Mouse (Mus musculus): ENCODE measurements around the gene Bin2.

Bin2 gene

DNA sequence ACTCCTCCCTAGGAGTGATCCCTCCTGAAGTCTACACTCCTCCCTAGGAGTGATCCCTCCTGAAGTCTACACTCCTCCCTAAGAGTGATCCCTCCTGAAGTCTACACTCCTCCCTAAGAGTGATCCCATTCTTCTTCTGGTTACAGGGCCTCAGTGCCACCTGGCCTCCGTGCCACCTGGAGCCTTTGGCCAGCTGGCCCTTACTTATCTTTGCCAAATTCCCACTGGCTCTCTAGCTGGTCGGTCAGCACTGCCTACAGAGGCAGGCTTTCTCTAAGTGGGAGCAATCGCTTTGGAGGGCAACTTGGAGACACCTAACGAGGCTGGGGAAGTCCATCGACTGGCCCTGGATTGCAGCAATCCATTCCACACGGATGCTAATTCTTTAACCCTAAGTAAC, 23.2 kb downstream of the Bin2 start:
- no peak for DNase-seq (ENCODE audit: low spot score)

DNA sequence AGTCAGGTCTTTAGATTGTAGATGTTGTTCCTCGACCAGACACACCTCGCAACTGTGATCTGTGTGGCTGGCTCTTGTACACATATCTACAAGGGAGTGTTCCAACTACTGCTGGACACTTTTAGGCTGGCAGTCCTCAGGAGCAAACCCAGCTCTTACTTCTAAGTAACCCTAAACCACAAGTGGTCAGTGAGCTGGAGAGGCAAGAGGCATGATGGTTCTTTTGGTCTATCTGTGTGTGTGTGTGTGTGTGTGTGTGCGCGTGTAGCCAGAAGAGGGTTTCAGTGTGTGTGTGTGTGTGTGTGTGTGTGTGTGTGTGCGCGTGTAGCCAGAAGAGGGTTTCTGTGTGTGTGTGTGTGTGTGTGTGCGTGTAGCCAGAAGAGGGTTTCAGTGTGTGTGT, 26.9 kb downstream of the Bin2 start:
- no peak for DNase-seq (ENCODE audit: low spot score)

DNA sequence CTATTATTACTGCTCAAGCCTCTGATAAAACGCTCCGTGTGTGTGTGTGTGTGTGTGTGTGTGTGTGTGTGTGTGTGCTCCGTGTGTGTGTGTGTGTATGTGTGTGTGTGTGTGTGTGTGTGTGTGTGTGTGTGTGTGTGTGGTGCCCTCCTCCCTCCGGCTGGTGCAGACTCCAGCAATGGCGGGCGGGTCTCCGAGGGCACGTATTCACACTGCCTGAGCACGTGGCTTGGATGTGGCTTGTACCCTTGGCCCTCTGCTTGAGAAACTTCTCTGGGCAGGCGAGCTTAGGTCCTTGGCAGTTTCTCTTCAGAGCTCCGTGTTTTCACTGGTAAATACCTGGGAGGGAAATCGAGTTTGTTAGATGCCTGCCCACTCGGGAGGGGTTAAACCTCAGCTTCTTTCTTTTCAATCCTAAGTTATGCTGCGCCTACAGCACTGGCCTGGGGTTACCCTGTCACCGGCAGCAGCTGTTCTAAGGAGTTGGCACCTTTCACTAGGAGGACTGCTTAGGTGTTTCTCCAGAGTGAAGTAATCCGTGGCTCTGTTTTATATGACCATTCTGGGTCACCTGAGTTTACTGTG, 28.0 kb downstream of the Bin2 start:
- DNase-seq (ENCODE audit: low spot score) = no peak

DNA sequence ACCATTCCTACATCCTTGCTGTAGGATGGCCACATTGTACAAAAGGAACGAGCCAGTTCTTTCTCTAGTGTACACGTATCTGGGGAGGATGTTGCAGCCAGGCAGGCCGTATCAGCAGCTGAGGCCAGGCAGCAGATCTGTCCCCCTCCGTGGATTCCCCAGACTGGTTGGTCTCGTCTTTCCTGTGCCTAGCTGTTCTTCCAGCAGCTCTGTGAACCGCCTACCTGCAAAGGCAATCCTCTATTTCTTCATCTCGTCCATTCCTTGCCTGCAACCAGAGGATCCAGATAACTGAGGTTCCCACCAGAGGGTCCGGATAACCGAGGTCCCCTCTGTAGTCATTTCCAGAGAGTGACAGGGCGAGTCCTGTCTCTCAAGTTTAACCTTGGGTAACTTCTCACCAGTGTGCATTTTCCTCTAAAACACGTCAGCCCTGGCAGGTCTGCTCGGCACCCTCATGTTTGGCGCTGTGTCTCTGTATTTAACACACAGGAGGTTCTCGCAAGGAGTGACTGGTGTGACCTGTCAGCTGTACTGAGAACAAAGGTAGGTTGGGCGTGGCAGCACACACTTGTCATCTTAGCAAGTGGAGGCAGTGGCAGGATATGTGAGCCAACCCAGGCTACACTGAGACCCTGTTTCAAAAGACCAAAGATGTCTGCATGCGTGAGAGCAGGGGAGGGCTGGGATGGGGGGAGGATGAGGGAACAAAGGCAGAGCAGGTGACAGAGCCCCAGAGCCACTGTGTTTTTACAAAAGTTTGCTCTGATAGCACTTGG, 29.2 kb downstream of the Bin2 start:
- DNase-seq (ENCODE audit: low spot score) = no peak

DNA sequence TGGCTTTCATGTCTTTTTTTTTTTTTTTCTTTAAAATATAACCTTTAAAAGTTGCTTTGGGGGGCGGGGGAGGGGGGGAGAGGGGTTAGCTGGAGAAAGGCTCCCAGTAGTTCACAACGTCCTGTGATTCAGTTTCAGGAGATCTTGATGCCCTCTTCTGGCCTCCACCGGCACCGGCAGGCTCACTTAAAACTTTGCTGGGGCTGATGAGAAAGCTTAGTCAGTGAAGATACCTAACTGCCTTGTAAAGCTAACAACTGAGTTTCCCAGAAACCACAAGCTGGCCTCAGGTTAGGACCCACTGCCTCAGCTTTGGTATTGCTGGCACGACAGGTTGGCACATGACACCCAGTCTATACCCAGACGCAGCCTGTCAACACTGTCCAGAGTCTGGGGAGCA, 31.7 kb downstream of the Bin2 start:
- peak; percentile 59 for DNase-seq (ENCODE audit: low spot score)

DNA sequence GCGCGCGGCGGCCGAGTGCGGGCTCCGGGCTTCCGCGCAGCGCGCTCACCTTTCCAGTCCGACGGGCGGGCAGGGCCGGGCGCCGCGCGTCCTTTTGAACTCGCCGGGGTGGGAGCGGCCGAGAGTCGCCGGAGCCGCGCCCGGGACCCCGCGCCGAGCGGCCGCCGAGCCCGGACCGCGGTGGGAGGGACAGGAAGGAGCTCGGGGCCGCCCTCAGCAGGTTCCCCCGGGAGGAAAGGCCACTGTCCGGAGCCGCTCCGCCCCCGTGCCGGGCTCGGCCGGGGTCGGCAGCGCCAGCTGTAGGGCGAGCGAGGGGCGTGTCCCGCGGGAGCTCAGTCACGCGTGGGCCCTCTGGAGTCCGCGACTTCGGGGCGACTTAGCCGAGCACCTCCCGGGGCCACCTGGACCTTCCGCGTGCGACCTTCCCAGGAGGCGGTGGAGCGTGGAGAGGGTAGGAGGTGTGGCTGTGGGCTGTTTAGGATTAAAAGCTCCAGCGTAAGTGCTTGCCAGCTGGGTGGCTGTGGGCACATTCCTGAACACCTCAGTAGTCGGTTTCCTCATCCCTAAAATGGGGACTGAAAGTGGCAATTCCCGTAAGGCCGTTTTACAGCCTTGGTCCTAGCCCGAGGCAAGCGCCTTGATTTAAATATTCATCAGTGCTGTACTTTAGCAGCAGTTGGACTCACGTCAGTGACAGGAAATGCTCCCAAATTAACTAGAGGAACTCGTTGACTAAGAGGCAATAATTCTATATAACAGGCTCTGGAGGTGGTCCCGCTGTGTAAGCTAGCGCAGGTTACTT, 32.5 kb downstream of the Bin2 start, which contains the start of gene Smagp:
Smagp (minus strand) TSS at position 241 of the 802 bp plus-strand sequence.
- DNase-seq (ENCODE audit: low spot score) = peak; percentile 54

DNA sequence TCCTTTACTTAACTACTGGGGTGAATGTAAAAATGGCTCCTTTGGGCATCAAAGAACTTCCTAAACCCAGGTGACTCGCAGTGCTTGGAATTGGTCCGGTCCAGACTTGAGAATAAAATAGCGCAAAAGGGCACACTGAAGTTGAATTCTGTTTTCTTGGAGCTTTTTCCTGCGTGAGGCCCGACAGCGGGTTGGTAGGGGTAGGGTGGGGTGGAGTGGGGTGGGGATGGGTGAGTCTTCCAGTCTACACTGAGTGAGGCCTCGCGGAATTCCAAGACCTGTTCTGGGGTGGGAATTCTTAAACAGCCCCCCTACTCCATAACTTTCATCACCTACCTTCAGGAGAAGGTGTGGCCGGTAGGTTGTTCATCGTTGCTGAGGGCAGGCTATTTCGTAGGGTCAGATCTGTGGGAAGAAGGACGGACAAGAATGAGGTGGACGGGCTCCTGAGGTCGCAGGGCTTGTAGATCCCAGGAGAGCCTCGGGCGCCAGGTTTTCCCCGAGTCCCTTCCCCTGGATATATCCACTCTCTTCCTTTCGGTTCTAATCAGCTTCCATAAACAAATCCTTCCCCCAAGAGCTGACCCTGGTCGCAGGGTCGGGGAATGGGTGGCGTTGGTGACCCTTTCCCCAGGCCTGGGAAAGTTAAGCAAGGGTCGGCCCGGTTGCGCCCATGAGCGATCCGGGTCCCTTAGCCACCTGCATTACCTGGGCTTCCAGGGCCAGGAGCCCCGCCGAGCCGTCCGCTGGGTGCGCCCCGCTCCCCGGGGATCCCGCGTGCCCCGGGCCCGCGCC, 33.3 kb downstream of the Bin2 start:
- no peak for DNase-seq (ENCODE audit: low spot score)

DNA sequence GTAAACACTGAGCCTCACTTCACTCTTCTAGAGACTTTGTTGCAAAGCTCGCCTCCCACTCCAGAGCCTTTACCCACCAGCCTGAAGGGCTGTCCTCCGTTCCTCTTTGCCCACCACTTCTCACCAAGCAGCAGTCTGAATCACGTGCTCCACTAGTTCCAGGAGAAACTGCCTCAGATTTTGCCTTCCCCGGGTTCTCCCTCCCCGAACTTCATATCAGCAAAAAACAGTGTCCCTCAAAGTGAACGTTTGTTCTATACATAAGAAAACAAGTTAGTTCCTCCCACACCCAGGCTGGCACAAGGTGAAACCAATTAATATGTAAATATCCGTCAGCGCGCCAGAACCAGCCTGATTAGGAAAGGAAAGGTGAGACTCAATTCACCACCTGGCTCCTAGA, 34.1 kb downstream of the Bin2 start:
- DNase-seq (ENCODE audit: low spot score) = no peak

GRCm38 (mm10) chr15:100633341-100633740, 36.0 kb downstream of the Bin2 start:
- DNase-seq (ENCODE audit: low spot score) = no peak

DNA sequence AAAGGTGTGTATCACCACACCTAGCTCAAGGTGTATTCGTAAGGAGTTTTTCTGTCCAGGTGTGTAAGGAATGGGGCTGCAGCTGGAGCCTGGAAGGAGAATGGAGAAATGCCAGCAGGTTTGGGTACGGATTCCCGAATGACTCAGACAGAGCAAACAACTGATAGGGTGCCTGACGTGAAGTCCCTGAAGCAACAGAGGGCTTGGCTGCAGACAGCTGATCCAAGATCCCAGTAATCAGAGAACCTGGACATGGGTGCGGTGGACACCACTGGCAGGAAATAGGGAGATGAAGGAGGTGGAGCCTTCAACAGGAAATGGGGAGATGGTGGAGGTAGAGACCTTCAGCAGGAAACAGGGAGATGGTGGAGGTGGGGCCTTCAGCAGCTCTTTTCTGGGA, 37.0 kb downstream of the Bin2 start:
- DNase-seq (ENCODE audit: low spot score) = no peak

DNA sequence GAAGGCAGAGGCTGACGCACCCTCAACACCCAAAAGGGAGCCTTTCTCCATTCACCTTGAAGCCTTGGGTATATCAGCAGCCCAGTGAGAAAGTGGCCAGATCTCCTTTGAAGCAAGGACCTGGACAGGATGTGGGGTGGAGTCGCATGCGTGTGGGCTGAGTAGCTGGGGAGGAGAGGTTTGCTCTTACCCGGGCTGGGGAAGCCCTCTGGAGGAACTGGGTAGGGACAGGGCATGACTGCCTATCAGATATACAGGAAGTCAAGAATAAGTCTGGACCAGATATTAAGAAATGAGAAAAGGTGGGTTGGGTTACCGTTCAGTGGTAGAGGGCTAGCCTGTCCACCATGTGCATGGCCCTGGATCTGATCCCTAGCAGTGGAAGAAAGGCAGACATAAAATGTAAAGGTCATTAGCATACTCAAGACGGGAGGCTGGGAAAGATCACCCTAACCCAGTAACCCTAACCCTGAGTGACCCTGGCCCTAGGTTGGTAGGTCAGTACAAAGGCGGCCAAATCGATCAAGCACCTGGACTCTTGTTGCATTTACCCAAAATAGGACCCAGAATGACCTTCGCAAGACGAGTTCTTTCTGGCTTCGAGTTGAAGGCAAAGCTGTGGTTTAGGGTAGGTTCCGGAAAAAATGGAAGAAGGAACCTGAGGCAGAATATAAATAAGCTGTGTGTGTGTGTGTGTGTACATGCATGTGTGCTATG, 37.7 kb downstream of the Bin2 start:
- peak; percentile 23 for DNase-seq (ENCODE audit: low spot score)

DNA sequence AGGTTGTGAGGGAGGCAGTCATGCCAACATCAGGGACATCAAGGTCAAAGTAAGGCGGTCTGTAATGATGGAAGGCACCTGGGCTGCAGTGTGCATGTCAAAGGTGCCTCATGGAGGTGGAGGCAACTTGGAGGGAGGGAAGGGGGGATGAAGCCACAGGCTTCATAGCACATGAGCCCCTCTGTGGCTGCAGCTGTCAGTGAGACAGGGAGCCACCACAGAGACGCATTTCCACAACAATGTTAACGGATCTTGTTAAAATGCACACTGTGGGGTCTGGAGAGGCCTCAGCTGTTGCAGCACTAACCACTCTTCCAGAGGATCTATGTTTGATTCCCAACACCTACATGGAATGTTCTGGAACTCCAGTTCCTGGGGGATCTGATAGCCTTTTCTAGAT, 39.2 kb downstream of the Bin2 start:
- no peak for DNase-seq (ENCODE audit: low spot score)

GRCm38 (mm10) chr15:100628797-100629196, 40.6 kb downstream of the Bin2 start:
- DNase-seq (ENCODE audit: low spot score) = peak; percentile 68

- no peak for DNase-seq (ENCODE audit: low spot score)
These were observed 41.5 kb downstream of the Bin2 start for GRCm38 (mm10) chr15:100627774-100628370.

DNA sequence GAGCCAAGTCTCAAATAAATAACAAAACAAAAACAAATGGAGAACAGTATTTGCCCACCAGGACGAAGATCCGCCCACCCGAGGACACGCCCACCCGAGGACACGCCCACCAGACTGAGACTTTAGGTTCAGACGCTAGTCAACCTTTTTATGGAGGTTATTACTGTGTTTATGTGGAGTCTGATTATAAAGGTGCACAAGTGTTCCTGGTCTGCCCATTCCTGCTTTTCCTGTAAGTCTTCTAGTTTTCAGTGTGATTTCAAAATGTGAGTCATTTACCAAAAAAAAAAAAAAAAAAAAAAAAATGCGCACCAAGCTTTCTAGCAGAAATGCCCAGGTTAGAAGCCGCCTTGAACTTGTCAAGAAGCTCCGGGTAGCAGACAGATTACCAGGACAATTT, 42.1 kb downstream of the Bin2 start:
- DNase-seq (ENCODE audit: low spot score) = no peak

DNA sequence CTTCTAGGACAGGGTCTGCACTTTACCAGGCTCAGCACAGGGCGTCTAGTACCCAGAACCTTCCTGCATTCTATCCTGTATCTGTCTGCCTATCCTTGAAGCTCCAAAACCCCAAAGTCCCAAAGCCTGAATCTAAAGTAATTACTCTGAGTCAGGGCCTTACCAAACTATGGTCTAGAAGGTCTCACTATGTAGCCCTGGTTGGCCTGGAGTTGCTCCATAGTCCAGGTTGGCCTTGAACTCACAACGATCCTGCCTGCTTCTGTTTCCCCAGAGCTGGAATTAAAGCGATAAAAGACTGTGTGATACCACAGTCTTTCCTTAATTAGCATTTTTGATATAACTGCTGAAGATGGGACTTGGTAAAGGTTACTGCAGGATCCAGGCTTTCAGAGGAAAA, 44.9 kb downstream of the Bin2 start:
- no peak for DNase-seq (ENCODE audit: low spot score)

GRCm38 (mm10) chr15:100623754-100624153, 45.6 kb downstream of the Bin2 start:
- no peak for DNase-seq (ENCODE audit: low spot score)

GRCm38 (mm10) chr15:100622164-100622563, 47.2 kb downstream of the Bin2 start:
- peak; percentile 52 for DNase-seq (ENCODE audit: low spot score)

DNA sequence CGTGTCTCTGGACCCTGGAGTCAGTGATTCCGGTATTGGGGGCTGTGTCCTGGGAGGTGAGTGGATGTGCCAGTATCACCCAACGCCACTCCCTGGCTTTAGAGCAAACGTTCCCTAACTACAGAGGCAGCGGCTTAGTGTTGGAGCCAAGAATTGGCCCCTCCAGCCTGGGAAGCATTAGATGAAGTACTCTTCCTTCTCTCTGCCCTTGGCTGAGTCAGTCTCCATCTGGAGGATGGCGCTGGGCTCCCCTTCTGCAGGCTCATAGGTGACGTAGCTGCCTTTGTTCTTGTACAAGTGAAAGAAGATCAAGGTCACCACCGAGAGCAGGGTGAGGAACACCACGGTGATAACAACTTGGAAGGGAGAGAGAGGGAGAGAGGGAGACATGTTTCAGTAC, 47.7 kb downstream of the Bin2 start:
- DNase-seq (ENCODE audit: low spot score) = peak; percentile 29

DNA sequence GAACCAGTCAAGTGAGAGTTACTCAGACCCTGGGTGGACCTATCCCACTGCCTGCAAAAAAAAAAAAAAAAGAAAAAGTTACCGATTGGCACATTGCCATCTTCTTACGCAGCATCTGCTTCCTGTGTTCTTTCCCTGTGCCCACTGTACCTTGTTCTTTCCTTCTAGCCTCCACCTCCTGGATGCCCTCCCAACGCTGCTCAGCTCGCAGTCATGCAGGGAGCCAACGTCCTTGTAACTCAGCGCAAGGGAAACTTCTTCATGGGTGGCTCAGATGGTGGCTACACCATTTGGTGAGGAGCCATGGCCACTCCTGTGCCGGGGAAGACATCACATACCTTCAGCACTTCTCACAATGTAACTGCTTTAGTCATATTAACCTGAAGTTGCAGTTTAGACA, 50.2 kb downstream of the Bin2 start:
- no peak for DNase-seq (ENCODE audit: low spot score)

DNA sequence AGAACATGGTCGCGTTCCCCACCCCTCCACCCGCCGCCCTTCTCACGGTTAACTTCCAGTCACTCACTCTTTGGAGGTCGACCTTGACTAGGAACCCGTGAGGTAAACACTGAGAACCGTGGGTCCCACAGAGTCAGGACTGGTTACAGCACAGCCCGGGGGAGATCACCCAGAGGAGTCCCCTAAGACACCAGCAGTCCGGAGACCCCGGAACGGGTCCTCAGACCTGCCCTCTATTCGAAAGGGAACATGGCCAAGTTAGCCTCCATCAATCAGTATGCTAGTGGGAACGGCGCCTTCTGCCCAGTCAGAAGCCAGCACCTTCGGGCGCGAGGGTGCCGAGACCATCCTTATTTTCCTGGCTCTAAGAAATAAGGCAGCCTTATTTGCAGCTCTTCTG, 53.1 kb downstream of the Bin2 start:
- DNase-seq (ENCODE audit: low spot score) = no peak

Data from lung, postnatal 25 days (tissue).